Mouse (Mus musculus): Measurements from ENCODE around the gene Ndfip2.
A peak's percentile ranks its signal among the peaks of the same experiment; 100 is the strongest.

Ndfip2 gene

DNA sequence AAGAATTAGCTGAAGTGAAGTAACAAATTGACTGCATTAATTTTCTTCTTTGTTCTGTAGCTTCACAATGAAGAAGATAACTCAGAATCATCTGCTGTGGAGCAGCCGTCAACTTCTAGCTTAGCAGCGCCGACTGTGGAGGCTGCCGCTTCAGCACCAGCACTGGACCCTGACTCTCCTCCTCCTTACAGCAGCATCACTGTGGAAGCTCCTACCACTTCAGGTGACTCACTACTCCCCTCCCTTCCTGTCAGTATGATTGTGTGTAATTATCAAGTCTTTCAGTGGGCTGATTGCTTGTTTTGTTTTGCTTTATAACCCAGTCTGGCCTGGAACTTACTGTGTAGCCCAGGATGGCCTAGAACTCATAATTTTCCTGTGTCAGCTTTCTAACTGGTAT, 29.2 kb downstream of the Ndfip2 start:
- DNase-seq, result no peak

DNA sequence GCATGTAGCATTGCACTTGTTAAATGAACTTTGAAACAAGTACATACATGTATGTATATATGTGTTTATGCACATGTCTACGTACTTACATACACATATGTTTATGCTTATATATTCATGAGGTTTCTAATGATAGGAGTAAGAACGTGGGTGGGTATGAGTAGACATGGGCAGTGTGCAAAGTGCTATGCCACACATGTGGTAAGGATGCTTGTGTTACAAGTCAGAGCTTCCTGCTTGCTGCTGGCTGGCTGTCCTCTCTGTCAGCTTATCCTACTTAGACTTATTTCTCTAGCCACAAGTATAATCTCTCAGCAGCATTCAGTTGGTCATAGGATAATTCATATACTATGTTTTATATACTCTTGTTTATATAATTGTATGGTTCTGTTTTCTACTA, 29.6 kb downstream of the Ndfip2 start:
- DNase-seq, result no peak

- peak; percentile 10 to 23 for DNase-seq
These were observed 30.2 kb downstream of the Ndfip2 start for GRCm38 (mm10) chr14:105288529-105288928.

DNA sequence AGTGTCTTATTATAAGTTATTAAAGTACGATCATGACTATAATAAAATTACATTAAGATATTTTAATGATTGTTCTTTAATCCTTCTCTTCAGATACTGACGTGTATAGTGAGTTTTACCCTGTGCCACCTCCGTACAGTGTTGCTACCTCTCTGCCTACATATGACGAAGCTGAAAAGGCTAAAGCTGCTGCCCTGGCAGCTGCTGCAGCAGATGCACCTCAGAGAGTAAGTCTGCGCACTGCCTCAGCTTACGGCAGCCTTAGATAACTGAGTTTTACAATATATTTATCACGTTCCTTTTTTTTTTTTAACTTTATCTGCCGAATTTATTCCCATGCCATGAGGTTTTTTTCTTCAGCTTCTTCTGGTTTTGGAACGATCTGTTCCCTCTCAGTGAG, 33.8 kb downstream of the Ndfip2 start:
- DNase-seq, result no peak

- DNase-seq, result no peak
These were observed 35.4 kb downstream of the Ndfip2 start for GRCm38 (mm10) chr14:105293777-105294176.

- DNase-seq, result no peak
These were observed 37.6 kb downstream of the Ndfip2 start for GRCm38 (mm10) chr14:105295820-105296582.

- no peak for DNase-seq
These were observed 41.4 kb downstream of the Ndfip2 start for GRCm38 (mm10) chr14:105299744-105300255.

GRCm38 (mm10) chr14:105300551-105300950, 42.2 kb downstream of the Ndfip2 start:
- DNase-seq, result peak in 1 of 2 experiments; percentile 19

DNA sequence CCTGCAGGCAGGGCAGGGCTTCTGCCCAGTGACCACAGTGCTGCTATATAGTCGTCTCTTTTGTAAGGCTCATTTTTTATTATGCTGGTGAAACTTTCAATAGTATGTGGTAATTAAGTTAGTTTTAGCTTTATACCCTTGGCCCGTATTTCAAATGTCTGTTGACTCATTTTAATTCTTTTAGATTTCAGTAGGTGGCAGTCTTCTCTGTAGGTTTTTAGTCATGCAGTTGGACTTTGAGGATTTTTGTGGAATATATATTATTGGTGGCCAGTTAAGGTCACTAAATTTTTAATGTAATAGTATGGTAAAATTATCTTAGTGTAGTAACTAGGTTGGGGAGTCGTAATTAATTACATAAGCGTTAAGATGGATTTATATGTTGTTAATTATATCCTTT, 44.3 kb downstream of the Ndfip2 start:
- no peak for DNase-seq

GRCm38 (mm10) chr14:105307716-105308115, 49.3 kb downstream of the Ndfip2 start:
- DNase-seq, result no peak

- DNase-seq, result no peak
These were observed 54.0 kb downstream of the Ndfip2 start for GRCm38 (mm10) chr14:105312366-105312765.

DNA sequence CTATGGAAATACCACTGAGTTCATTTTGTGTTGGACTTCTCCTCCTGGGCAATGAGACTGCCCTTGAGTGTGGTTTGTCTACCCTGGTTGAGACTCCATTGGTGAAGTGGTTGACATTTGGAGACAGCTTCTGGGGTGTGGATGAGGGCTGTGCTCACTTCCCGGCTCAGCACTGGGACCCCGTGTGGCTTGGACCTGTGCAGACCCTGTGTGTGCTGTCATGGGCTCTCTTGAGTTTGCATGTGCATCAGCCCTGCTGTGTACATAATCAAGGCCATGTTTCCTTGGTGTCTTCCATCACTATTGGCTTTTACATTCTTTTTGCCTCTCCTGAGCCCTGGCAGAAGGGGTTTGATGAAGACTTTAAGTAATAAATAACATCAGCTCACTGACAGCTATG, 54.6 kb downstream of the Ndfip2 start:
- DNase-seq, result no peak

DNA sequence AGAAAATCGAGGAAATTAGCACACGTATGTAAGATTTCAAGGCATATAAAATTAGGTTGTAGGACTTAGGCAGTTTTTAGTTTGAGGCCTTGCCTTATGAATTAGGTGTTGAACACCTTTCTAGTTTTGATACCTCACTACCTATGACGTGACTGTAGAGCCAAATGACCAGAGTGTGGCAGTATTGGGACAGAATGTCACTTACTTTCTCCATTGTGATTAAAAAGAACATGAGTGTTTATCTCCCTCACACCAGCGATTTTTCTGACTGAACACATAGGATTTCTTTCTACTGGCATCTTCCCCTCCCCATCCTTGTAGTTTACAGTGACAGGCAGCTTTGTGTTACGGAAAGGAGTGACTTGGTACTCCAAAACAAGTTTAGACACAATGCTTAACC, 55.5 kb downstream of the Ndfip2 start:
- peak; percentile 5 to 24 for DNase-seq

DNA sequence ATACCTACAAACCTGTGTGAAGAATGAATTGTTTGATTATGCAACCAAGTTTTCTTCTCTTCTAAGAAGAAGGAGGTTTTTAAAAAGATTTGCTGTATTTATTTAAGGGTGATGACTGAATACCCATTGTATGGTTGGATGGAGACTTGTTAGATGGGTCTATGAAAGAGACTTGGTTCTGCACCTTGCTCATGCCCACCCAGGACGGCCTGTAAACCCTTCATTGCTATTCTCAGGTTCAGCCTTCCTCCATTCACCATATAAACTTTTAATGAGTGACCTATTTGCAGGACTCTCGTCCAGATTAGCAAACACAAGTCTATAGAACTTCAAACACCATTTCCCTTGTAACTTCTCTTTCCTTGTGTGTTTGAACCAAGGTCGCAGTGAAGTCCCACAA, 63.3 kb downstream of the Ndfip2 start:
- no peak for DNase-seq

DNA sequence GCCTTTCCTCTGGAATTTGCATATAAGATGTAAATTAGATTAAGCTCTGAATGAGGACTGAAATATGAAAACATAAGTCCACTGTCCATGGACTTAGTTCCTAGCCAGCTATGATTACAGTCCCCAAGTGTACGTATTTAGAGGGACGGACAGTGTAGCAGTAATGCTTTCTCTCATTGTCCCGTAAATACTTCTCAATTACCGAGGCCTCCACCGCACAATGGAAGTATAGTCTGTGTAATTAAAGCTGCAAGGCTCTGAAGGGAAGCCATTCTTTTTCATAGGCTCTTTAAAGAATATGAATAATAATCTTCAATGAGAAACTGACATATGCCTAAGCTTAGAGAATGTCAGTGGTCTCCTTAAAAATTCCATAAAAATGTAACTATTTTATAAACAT, 64.5 kb downstream of the Ndfip2 start:
- no peak for DNase-seq

DNA sequence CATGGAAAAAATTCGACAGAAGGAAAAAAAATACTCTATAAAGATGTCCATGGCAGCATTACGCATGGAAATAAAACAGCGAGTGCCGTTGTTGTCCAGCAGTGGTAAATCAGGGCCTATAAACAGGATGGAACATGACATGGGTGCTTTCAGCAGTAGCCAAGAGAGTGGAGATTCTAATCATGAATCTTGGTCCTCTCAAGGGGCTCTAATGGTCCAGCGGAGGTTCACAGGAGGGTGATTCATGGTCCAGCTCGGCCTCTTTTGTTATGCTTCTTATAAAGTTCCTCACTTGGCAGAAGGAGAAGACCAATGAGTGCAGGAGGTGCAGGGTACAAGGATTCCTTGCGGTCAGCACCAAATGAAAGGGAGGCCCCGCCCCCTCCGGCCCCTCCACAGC, 65.1 kb downstream of the Ndfip2 start:
- DNase-seq, result peak in 1 of 2 experiments; percentile 5

GRCm38 (mm10) chr14:105328397-105329302, 70.3 kb downstream of the Ndfip2 start:
- peak; percentile 81 to 85 for DNase-seq

DNA sequence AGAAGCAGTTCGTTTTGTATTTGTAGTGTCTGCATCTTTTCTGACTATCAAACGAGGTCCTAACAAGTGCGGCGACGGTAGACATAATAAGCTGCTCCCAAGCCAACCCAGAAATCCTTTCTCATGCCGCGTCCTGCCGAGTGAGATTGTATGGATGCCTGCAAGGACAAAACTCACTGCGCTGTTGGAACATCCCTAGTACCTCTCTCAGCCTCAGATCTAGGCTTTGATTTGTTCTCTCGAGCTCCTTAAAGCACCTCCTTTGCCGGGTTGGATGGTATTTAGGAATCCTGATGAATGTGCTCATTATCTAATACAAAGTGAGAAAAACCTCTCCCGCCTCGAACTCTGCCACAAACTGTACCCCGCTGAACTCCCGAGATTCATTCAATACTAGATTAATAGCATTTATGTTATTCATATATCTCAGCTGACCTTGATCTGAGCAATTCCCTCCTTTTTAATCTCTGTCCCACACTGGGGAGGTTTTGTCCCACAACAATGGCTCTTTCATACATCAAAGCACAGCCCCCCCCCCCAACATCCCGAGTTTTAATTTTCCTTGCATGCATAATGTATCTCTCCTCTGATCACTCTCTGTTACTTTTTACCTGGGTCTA, 75.2 kb downstream of the Ndfip2 start:
- no peak for DNase-seq

DNA sequence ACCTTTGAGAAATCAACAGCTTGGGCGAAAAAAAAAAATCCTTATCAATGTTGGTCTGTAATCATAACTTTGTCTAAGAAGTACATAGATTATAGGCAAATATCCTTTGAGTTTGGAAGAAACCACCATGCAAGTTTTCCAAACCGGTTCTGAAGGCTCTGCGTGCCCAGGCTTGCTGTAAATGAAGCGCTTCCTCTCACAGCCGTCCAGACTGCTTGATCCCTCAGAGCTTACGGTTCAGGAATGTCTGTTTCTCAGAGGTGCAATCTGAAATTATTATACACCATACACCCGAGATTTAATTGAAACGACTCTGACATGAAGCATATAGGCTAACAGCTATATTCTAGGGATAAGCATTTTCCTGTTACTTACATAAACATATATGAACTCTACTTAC, 83.4 kb downstream of the Ndfip2 start:
- DNase-seq, result no peak

- no peak for DNase-seq
These were observed 95.7 kb downstream of the Ndfip2 start for GRCm38 (mm10) chr14:105354121-105354520.

All from lung, adult 18-20 months (tissue).